Mouse (Mus musculus): ENCODE measurements around the gene Znhit6. TPM values are rescaled to one million over a fixed set of nuclear protein-coding genes. Genes with fewer than 3 reads are reported as not detected.

Gene Znhit6
- polyA plus RNA-seq, 1 experiment: not detected

DNA sequence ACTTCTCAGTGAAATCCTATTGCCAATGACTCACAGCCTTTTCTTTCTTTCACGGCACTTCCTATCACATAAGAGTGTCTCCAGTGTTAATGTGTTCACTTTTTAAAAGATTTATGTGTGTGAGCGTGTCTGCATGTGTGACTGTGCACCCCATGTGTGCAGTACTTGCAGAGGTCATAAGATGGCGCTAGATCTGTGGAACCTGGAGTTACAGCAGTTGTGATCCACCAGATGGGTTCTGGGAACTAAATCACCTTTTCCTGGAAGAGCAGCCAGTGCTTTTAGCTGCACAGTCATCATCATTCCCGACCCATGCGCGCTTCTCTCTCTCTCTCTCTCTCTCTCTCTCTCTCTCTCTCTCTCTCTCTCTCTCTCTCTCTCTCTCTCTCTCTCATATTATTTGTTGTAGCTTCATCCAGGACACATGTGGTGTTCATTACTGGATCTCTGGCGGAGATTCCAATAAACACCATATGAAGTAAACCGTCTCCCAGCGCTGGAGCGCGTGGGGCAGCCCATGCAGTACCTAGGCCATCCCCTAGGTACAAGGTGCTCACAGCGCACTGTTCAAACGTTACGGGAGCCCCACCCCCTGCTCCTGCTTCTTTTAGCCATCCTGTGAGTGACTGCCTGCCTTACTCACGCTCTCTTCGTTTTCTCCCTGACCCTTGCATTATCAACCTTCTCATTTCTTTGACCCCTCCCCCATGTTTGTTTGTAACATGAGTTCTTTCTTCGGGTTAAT lies 43.8 kb downstream of the Znhit6 start:
- Histone ChIP-seq H3K4me3 (ENCODE audit: insufficient read depth, low read depth, low read length) (no peak overlapping the region), H3K27ac (ENCODE audit: insufficient read depth, low read depth, low read length) (no peak overlapping the region), H3K4me1 (ENCODE audit: control insufficient read depth, insufficient read depth, low read length) (peaks cover under 1% of the 10 kb centered on the region; the same call in 1 of the 2 replicates)
- TF ChIP-seq POLR2A (IDR thresholded peaks at IDR 0.05; ENCODE audit: insufficient read depth, low read depth, low read length): no peak
- TF ChIP-seq CTCF (IDR thresholded peaks at IDR 0.05; ENCODE audit: insufficient read depth, low read depth, low read length): no peak
- WGBS: 94% methylated on average over 17 of the region's 17 CpGs

DNA sequence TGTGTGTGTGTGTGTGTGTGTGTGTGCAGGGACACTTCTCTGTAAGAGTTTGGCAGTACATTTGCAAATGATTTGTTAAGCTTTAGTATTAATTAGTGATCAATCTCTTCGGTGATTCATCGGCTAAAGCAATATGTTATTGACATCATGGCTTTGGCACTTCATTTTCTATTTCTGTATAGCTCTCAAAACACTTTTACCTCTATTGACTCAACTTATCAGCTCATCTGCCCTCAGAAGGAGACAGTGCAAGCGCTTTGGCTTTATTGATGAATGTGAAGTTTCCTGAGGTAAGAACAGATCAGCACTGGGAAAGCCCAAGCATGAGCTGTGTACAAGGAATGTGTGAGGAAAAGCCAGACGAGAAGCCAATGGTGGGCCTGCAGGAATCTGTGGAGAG lies 45.2 kb downstream of the Znhit6 start:
- Histone ChIP-seq H3K4me1 (ENCODE audit: control insufficient read depth, insufficient read depth, low read length) (no peaks in the 10 kb centered on the region), H3K27ac (ENCODE audit: insufficient read depth, low read depth, low read length) (no peak overlapping the region), H3K4me3 (ENCODE audit: insufficient read depth, low read depth, low read length) (no peak overlapping the region)
- 94% methylated on average over 4 of the region's 4 CpGs for WGBS
- TF ChIP-seq POLR2A (IDR thresholded peaks at IDR 0.05; ENCODE audit: insufficient read depth, low read depth, low read length): no peak
- TF ChIP-seq CTCF (IDR thresholded peaks at IDR 0.05; ENCODE audit: insufficient read depth, low read depth, low read length): no peak

DNA sequence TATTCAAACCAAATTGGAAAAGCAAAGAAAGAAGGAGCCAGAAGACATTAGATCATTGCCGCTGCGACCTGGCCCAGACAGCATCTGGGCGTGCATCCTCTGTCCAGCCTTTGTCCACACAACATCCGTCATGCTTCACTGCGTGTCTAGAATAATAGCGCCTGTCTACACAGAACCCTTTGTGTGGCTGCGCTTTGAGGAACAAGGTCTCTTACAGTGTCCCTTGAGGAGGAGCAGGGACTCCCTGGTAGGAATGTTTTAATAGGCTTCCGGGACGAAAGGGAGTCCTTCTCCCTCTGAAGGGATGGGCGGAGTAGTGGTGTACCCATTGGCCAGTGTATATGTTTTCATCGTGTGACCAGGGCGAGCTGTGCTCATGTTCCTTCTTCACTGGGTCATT lies 47.0 kb downstream of the Znhit6 start:
- Histone ChIP-seq H3K4me1 (ENCODE audit: control insufficient read depth, insufficient read depth, low read length) (no peaks in the 10 kb centered on the region), H3K27ac (ENCODE audit: insufficient read depth, low read depth, low read length) (no peak overlapping the region), H3K4me3 (ENCODE audit: insufficient read depth, low read depth, low read length) (no peak overlapping the region)
- WGBS: 77% methylated on average over 12 of the region's 12 CpGs
- TF ChIP-seq POLR2A (IDR thresholded peaks at IDR 0.05; ENCODE audit: insufficient read depth, low read depth, low read length): no peak
- no peak for TF ChIP-seq CTCF (IDR thresholded peaks at IDR 0.05; ENCODE audit: insufficient read depth, low read depth, low read length)

DNA sequence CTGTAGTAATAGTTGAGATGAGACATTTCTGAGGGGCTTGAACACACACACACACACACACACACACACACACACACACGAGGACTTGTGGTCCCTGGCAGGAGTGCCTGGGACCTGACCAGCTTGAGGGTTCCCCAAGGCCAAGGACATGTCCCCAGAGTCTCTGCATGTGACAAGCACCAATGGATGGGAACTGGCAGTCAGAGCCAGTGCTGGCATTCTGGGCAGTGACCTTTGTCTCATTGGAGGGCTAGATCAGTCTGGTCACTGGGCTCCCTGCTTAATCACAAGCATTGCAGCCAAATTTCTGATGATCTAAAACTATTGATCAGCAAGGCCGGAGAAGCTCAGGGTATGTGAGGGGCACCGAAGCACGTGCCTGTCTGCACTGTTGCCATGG lies 48.8 kb downstream of the Znhit6 start:
- Histone ChIP-seq H3K27ac (ENCODE audit: insufficient read depth, low read depth, low read length) (no peak overlapping the region), H3K4me1 (ENCODE audit: control insufficient read depth, insufficient read depth, low read length) (no peaks in the 10 kb centered on the region), H3K4me3 (ENCODE audit: insufficient read depth, low read depth, low read length) (no peak overlapping the region)
- WGBS: 62% methylated on average over 4 of the region's 4 CpGs
- TF ChIP-seq CTCF (IDR thresholded peaks at IDR 0.05; ENCODE audit: insufficient read depth, low read depth, low read length): no peak
- no peak for TF ChIP-seq POLR2A (IDR thresholded peaks at IDR 0.05; ENCODE audit: insufficient read depth, low read depth, low read length)

DNA sequence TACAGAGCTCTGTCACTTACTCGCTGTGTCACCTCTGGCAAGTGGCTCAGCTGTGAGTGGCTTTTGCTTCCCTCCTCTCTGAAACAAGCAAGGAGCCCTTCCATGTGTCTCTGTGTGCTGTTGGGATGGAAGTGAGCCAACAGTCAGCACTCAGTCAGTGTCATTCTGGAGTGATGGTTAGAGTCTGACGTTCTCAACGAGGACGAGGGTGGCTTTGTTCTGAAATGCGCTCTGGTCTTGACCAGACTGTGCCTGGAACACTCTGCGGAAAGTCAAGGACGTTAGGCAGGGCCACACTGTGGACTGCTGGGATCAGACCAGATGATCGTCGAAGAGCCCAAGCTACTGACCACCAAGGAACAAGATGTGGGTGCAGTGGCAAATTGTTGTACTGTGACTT lies 49.5 kb downstream of the Znhit6 start:
- no peak for TF ChIP-seq POLR2A (IDR thresholded peaks at IDR 0.05; ENCODE audit: insufficient read depth, low read depth, low read length)
- no peak for TF ChIP-seq CTCF (IDR thresholded peaks at IDR 0.05; ENCODE audit: insufficient read depth, low read depth, low read length)
- H3K4me1 ChIP-seq (ENCODE audit: control insufficient read depth, insufficient read depth, low read length): no peaks in the 10 kb centered on the region
- H3K27ac ChIP-seq (ENCODE audit: insufficient read depth, low read depth, low read length): no peak overlapping the region
- 78% methylated on average over 9 of the region's 9 CpGs for WGBS
- no peak overlapping the region for H3K4me3 ChIP-seq (ENCODE audit: insufficient read depth, low read depth, low read length)

DNA sequence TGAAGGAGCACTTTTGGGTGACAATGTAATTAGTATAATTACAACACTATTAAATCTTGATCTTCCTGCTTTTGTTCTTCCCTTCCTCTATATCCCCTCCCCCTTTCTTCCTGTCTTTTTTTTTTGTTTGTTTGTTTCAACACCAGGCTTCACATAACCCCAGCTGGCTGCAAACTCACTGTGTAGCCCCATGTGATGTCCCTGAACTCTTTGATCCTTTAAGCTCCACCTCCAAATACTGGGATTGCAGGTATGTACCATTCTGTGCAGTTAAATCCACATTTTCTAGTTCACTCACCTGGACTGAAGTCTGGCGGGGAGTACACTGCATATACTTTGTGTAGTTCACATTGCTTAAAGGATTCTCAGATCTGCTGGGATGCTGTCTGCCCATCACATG lies 50.1 kb downstream of the Znhit6 start:
- WGBS: 96% methylated on average over 1 of the region's 1 CpGs
- no peak for TF ChIP-seq POLR2A (IDR thresholded peaks at IDR 0.05; ENCODE audit: insufficient read depth, low read depth, low read length)
- TF ChIP-seq CTCF (IDR thresholded peaks at IDR 0.05; ENCODE audit: insufficient read depth, low read depth, low read length): no peak
- H3K4me1 ChIP-seq (ENCODE audit: control insufficient read depth, insufficient read depth, low read length): no peaks in the 10 kb centered on the region

DNA sequence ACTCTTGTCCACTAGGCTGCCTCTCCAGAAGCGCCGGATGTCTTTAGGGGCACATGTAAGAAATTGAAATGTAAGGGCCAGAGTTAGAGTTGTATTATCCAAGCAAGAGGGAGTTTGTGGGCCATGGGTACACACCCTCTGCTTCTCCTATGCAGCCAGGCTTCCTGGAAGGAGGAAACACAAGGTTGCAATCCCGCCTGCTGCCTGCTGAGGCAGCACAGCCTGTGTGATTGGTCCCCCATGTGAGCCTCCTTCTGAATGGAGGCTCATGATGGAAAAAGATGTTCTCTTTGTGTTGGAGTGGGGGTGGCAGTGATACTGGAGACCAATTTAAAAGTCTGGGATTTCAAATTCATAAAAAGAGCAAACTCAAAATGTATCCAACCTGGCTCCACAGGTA lies 51.8 kb downstream of the Znhit6 start:
- no peak overlapping the region for H3K4me3 ChIP-seq (ENCODE audit: insufficient read depth, low read depth, low read length)
- TF ChIP-seq CTCF (IDR thresholded peaks at IDR 0.05; ENCODE audit: insufficient read depth, low read depth, low read length): no peak
- TF ChIP-seq POLR2A (IDR thresholded peaks at IDR 0.05; ENCODE audit: insufficient read depth, low read depth, low read length): no peak
- H3K27ac ChIP-seq (ENCODE audit: insufficient read depth, low read depth, low read length): no peak overlapping the region
- no peaks in the 10 kb centered on the region for H3K4me1 ChIP-seq (ENCODE audit: control insufficient read depth, insufficient read depth, low read length)
- WGBS: 92% methylated on average over 3 of the region's 3 CpGs

More for the DNA sequence above, 50.1 kb downstream of the Znhit6 start:
- no peak overlapping the region for H3K27ac ChIP-seq (ENCODE audit: insufficient read depth, low read depth, low read length)
- no peak overlapping the region for H3K4me3 ChIP-seq (ENCODE audit: insufficient read depth, low read depth, low read length)

DNA sequence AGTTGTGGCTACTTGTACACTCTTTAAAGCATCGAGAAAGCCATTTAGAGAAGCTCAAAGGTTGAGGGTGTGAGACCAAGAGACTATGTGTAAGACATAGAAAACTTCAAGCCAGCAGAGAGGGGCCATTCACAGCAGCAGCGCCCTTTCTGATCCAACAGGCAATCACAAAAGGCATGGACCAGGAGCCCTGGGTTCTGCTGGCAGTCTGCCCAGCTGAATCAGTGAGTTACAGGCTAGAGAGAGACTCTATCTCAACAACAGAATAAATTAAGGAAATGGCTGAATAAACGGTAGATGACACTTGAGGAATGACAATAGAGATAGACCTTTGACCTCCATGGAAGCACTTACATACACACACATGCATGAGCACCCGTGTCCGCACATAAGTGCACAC lies 52.6 kb downstream of the Znhit6 start:
- H3K27ac ChIP-seq (ENCODE audit: insufficient read depth, low read depth, low read length): no peak overlapping the region
- WGBS: 54% methylated on average over 5 of the region's 5 CpGs
- no peak for TF ChIP-seq POLR2A (IDR thresholded peaks at IDR 0.05; ENCODE audit: insufficient read depth, low read depth, low read length)
- no peak for TF ChIP-seq CTCF (IDR thresholded peaks at IDR 0.05; ENCODE audit: insufficient read depth, low read depth, low read length)
- no peaks in the 10 kb centered on the region for H3K4me1 ChIP-seq (ENCODE audit: control insufficient read depth, insufficient read depth, low read length)
- no peak overlapping the region for H3K4me3 ChIP-seq (ENCODE audit: insufficient read depth, low read depth, low read length)

DNA sequence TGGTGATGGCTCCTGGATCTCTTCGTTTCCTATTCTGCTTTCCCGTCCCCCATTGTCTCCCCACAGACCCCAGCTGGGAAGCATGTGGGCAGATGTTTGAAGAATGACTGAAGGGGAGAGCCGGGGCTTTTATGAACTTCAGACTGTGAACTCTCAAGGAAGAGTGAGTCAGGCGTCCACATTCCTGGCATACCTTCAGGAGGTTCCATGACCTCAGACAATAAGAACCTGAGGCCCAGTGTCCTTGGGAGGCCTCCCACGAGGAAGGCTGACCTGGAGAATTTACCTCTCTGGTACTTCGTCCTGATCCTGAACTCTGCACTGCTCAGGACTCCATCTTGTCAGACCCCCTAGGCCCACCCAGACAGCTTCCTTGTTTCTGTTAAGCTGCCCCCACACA lies 56.9 kb downstream of the Znhit6 start:
- TF ChIP-seq CTCF (IDR thresholded peaks at IDR 0.05; ENCODE audit: insufficient read depth, low read depth, low read length) (no peak), POLR2A (IDR thresholded peaks at IDR 0.05; ENCODE audit: insufficient read depth, low read depth, low read length) (no peak)
- Histone ChIP-seq H3K27ac (ENCODE audit: insufficient read depth, low read depth, low read length) (no peak overlapping the region), H3K4me1 (ENCODE audit: control insufficient read depth, insufficient read depth, low read length) (no peaks in the 10 kb centered on the region), H3K4me3 (ENCODE audit: insufficient read depth, low read depth, low read length) (no peak overlapping the region)
- WGBS: 63% methylated on average over 6 of the region's 6 CpGs
